Mouse (Mus musculus): ENCODE results near the gene Ets1.

Gene Ets1

GRCm38 (mm10) chr9:32712383-32712910 lies 76.4 kb downstream of the Ets1 start:
- DNase-seq (ENCODE audit: low read depth) = no peak

GRCm38 (mm10) chr9:32713106-32713505 lies 77.1 kb downstream of the Ets1 start:
- DNase-seq (ENCODE audit: low read depth) = no peak

- no peak for DNase-seq (ENCODE audit: low read depth)
Observed at GRCm38 (mm10) chr9:32713790-32714189, 77.8 kb downstream of the Ets1 start.

GRCm38 (mm10) chr9:32714487-32714886 lies 78.5 kb downstream of the Ets1 start:
- DNase-seq (ENCODE audit: low read depth) = no peak

- no peak for DNase-seq (ENCODE audit: low read depth)
Observed at GRCm38 (mm10) chr9:32715806-32716466, 79.9 kb downstream of the Ets1 start.

- no peak for DNase-seq (ENCODE audit: low read depth)
Observed at GRCm38 (mm10) chr9:32717268-32717920, 81.4 kb downstream of the Ets1 start.

- DNase-seq (ENCODE audit: low read depth) = no peak
Observed at GRCm38 (mm10) chr9:32717931-32718820, 82.2 kb downstream of the Ets1 start.

- DNase-seq (ENCODE audit: low read depth) = no peak
Observed at GRCm38 (mm10) chr9:32718868-32719267, 82.8 kb downstream of the Ets1 start.

- no peak for DNase-seq (ENCODE audit: low read depth)
Observed at GRCm38 (mm10) chr9:32719941-32720263, 83.9 kb downstream of the Ets1 start.

GRCm38 (mm10) chr9:32720264-32721031 lies 84.4 kb downstream of the Ets1 start:
- DNase-seq (ENCODE audit: low read depth) = no peak

- DNase-seq (ENCODE audit: low read depth) = no peak
Observed at GRCm38 (mm10) chr9:32721081-32721480, 85.1 kb downstream of the Ets1 start.

GRCm38 (mm10) chr9:32722205-32722604 lies 86.2 kb downstream of the Ets1 start:
- no peak for DNase-seq (ENCODE audit: low read depth)

GRCm38 (mm10) chr9:32722969-32723368 lies 86.9 kb downstream of the Ets1 start:
- no peak for DNase-seq (ENCODE audit: low read depth)

- no peak for DNase-seq (ENCODE audit: low read depth)
Observed at GRCm38 (mm10) chr9:32724131-32724825, 88.3 kb downstream of the Ets1 start.

- no peak for DNase-seq (ENCODE audit: low read depth)
Observed at GRCm38 (mm10) chr9:32725902-32726301, 89.9 kb downstream of the Ets1 start.

- DNase-seq (ENCODE audit: low read depth) = no peak
Observed at GRCm38 (mm10) chr9:32726595-32726994, 90.6 kb downstream of the Ets1 start.

GRCm38 (mm10) chr9:32727058-32727457 lies 91.0 kb downstream of the Ets1 start:
- DNase-seq (ENCODE audit: low read depth) = no peak

GRCm38 (mm10) chr9:32728306-32728705 lies 92.3 kb downstream of the Ets1 start:
- no peak for DNase-seq (ENCODE audit: low read depth)

GRCm38 (mm10) chr9:32728806-32729205 lies 92.8 kb downstream of the Ets1 start:
- DNase-seq (ENCODE audit: low read depth) = no peak

- no peak for DNase-seq (ENCODE audit: low read depth)
Observed at GRCm38 (mm10) chr9:32729207-32729606, 93.2 kb downstream of the Ets1 start.

- DNase-seq (ENCODE audit: low read depth) = no peak
Observed at GRCm38 (mm10) chr9:32730001-32730655, 94.1 kb downstream of the Ets1 start.

Measured in 416B (cell line).